Mouse (Mus musculus) E14TG2a.4 (cell line): ENCODE results near the gene Cnot11.

Source experiments
- CTCF ChIP-seq: conservative IDR thresholded peaks from 2 replicates; pipeline ENCODE4 v1.5.1; 2014; ENCODE audit warnings: low read length
- POU5F1 ChIP-seq: IDR thresholded peaks from 2 replicates; pipeline ENCODE4 v1.6.1; 2014; ENCODE audit warnings: low read length, borderline replicate concordance

- no peak for TF ChIP-seq CTCF
- TF ChIP-seq POU5F1, result no peak
These were observed 27.1 kb downstream of the Cnot11 start for GRCm38 (mm10) chr1:39561920-39562319.
